Mouse (Mus musculus) T-helper 17 cell (primary cell): ENCODE data around the gene Adm2.

Source experiments
- in situ Hi-C, 2 experiments: fragments of 300-600 bp; cut with MboI, MseI; formaldehyde crosslinking; loops; 1 replicate in 1 of 2; 2 replicates in 1 of 2; pipeline ENCODE4 v1.15.1; 2025; ENCODE audit warnings: high pct_unique_total_duplicates in 2 of 2

Gene Adm2

DNA sequence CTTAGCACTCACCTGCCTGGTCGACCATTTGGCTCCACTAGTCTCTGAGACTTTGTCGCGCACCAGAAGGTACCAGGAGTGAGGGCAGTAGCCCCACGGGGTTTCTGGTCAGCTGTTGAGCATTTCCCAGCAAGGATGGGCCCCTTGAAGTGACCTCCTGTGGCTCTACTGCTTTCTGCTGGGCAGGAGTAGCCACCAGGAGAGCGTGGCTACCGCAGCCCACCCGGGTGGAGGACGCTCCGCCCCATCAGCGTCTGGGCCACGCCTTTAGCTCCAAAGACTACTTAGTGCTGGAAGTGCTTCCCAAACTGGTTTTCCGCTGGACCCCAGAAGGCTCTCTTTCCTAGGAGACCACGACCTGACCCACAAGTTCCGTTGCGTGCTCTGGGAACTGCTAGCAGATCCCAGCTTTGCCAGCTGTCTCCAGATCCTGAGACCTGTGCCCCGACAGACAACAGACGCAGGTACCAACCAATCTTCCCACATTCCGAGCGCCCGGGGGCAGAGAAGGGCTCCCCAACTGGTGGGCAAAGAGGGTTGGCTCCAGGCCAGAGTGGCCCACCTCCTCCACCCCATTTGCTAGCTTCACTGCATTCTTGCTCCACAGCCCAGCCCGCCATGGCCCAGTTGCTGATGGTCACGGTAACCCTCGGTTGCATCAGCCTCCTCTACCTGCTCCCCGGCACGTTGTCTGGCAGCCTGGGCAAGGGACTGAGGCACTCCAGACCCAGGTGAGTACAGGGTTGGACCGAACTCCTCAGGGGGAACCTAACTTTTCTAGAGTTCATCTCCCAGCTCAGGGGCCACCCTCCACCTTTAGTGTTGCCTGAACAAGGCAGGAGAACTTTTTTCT is at the start of gene Adm2:
Adm2 (plus strand) TSS at position 51 of the 853 bp plus-strand sequence.
- in situ Hi-C loops, result loop anchor here in 1 of 2 experiments (10.0 kb wide), 1 partner anchor 888 kb away; no protein-coding TSS in a partner anchor

DNA sequence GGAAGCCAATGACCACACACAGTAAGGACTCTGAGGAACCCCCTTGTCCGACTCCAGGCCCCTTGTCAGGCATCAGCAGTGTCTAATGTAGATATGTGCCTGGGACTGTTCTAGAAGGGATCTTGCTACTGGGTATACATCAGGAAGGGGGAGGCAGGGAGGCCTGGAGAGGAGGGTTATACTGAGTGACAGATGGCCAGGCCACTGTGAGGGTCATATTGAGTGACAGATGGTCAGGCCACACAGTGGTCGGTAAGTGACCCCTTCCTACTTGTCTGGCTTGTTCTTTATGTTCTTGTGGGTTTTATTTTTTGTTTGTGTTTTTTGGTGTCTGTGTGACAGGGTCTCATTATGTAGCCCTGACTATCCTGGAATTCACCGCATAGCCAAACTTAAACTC is 47.0 kb upstream of the Adm2 start:
- in situ Hi-C loops, result no loop called here

DNA sequence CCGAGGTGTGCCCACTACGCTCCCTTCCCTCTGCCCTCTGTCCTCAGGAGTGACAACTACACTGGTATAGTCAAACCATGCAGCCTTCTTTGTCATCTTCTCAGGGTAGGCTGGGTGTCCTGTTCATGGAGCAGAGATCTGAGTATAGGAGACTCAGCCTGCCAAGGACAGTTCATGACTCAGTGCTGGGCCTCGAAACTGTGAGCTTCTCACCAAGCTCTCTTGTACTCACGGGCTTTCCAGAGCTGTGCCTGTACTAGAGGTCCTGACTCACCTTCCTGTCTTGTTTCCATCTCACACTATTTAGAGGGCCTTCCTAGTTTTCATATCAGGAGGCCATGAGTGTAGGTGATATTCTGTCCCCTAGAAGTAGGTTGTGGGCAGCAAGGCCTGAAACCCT is 45.2 kb upstream of the Adm2 start:
- in situ Hi-C loops, result no loop called here

DNA sequence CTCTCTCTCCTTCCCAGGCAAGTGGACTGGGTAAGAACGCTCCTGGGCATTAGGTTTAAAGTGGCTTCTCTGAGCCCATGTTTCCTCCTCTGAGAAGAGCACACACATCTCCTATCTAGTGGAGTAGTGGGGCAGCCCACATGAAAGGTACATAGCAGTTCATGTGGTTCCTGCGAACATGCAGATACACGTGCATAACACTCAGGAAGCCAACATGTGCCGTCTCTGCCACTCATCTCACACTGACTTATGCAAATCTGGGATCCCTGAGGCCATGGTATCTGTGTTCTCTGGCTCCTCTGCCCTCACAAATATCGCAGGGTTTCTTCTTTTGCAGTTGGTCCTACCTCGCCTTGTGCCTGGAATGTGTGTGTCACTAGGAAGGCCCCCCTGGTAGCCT is 40.0 kb upstream of the Adm2 start:
- in situ Hi-C loops, result no loop called here

DNA sequence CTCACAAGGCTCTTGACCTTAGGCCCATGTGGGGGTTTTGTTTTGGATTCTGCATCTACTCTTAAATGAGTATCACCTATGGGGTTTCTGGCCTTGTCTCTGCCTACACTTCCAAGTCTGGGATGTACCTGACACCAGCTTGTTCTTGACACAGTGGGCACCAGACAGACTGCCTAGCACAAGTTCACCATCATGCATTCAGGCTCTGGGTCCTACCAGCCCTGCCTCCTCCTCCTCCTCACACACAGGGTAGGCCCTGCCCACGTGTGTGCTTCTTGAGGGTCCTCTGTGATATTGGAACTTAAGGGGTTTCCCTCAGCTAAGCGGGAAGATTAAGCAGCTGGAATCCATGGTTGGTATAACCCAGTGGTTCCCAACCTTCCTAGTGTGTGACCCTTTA is 38.4 kb upstream of the Adm2 start:
- in situ Hi-C loops, result no loop called here

DNA sequence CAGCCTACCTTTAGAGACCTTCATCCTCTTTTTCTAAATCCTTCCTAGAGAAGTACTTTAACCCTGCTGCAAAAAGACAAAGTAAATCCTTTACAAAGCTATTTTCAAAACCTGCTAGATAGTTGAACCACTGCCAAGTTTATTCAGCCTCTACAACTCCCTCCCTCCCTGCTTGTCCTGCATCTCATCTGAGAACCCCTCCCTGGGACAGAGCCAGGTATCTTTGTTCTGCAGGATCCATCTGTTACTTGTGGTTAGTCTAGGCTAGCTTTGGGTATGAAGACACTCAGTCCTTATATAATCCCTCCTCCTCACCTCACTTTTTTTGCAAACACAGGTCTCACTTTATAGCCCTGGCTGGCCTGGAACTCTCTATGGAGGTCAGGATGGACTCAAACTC is 37.5 kb upstream of the Adm2 start:
- in situ Hi-C loops, result no loop called here

DNA sequence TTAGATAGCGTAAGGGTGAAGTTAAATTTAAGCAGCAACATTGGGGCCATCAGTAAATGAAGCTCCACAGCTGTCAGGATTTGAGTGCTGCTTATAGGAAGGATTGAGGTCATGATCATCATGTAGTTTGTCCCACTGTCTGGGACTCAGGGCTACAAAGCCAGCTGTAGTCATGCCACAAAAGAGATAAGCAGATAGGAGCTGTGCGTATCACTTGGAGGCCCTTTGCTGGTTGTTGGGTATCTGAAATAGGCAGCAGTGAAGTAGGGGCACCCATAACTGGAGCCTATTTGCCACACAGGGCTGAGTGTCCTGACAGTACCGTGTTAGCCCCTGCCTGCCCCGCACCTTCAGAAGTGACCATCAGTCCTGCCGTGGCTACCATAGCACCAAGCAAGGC is 37.0 kb upstream of the Adm2 start:
- in situ Hi-C loops, result no loop called here

DNA sequence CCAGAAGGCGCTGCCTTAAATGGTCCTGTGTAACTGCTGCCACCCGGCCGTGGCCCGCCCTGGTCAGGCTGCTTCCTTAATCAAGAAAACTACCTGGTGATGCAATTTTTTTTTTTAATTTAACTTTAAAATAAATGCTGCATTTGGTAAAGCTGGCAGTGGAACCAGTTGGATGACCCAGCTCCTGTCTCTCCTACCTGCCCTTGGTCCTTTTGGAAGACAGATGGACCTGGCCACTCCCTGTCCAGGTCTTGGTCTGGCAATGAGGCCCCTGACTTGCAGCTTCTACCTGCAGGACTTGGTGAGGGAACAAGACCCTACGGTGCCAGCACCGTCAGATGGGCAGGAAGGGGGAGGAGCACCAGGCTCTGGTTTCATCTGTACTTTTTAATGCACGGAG is 36.4 kb upstream of the Adm2 start:
- in situ Hi-C loops, result no loop called here

DNA sequence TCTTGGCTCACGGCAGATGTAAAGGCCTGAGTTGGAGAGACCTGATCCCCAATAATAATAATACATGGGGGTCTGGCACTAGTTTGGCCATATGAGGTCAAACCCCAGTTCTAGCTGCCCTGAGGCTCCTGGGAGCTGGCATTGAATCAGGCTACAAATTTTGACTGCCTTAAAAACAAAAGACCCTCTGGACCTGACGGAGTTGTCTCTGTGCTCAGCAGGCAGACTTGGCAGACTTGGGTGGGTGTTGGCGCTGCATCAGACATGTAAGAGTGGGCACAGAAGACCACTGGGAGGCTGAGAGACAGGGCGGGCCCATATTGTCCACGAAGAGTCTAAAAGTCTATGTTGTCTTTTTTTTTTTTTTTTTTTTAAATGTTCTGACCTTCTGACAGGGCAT is 35.9 kb upstream of the Adm2 start:
- in situ Hi-C loops, result no loop called here

DNA sequence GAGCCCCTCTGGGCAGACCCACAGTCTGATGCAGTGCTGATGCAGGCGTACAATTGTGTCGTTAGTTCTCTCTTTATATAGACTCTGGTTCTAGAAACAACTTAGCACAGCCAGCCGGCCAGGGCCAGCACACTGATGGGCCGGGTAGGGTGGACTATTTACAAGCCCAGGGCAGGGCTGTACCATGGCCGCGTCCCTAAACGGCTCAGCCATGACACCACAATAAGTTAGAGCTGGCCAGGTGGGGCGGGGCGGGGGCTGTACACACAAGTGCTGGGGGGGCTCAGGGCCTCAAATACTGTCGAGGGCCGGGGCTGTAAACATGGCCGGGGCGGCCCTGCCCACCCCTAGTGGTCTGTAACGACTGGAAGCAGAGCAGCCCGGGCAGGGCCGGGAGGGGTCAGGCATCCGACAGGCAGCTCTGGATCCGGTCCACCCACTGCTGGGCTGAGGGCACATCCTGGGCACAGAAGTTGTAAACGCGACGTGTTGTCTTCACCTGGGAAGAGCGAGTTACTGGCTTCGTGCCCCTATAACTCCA is 34.2 kb upstream of the Adm2 start:
- in situ Hi-C loops, result no loop called here

DNA sequence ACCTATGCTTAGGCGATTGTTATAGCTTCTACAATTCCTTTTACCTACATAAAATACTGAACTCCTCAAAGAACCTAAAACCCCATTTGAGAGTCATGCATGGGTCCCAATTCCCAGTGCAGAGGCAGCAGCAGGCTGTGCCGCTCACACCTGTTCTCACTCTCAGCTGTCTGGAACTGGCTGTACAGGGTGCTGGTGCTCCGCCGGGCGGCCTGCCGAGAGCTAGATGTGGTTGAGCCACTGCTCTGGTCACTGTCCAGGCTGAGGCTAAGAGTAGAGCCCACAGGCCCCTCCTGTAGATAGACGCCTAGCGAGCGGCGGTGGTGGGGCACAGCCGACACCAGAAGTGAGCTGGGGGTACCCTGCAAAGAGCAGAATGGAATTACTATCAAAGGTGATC is 33.1 kb upstream of the Adm2 start:
- in situ Hi-C loops, result no loop called here

DNA sequence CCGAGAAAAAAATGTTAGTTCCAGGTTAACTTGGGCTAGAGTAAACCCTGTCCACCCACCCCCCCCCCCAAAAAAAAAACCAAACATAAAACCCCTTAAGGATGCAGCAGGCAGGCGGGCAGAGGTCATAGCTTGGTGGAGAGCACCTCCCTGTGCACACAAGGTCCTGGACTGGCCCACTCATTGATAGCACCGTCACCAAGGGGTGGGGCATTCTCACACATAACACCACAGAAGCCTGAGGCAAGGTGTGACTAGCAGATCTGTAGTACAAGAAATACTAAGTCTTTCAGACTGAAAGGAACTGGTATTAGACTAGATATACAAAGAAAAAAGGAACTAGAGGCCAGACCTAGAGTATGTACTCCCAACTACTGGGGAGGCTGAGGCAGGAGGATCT is 31.0 kb upstream of the Adm2 start:
- in situ Hi-C loops, result no loop called here

DNA sequence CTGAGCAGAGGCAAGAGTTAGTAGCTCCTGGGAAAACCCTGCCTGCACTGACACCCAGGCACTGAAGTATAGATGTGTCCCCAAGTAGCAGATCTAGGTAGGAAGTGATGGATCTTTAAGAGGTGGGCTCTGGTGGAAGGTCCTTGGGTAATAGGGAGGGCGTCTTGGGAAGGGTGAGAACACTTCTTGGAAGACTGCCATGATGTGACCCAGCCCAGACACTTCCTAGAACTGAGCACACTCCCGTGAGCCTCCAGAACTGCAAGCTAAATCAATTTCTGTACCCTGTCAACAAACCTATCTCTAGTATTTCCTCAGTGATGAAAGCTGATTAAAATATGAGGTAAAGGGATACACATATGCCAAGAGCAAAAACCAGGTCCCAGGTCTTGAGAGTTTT is 29.7 kb upstream of the Adm2 start:
- in situ Hi-C loops, result no loop called here

DNA sequence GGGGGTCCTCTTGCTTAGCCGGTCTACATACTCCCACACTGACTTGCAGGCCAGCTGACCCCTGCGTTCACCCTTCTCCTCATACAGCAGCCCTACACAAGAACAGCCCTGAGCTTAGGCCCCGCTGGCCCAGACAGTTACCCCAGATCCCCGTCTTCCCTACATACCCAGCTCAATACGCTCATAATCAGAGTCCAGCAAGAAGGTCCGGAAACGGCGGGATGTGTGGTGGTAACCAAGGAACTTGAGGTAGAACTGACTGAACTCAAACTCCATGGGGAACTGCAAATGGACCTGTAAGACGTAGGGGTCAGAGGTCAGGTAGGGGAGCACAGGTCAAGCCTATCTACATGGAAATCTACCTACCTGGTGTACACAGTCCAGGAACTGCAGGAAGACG is 28.7 kb upstream of the Adm2 start:
- in situ Hi-C loops, result no loop called here

DNA sequence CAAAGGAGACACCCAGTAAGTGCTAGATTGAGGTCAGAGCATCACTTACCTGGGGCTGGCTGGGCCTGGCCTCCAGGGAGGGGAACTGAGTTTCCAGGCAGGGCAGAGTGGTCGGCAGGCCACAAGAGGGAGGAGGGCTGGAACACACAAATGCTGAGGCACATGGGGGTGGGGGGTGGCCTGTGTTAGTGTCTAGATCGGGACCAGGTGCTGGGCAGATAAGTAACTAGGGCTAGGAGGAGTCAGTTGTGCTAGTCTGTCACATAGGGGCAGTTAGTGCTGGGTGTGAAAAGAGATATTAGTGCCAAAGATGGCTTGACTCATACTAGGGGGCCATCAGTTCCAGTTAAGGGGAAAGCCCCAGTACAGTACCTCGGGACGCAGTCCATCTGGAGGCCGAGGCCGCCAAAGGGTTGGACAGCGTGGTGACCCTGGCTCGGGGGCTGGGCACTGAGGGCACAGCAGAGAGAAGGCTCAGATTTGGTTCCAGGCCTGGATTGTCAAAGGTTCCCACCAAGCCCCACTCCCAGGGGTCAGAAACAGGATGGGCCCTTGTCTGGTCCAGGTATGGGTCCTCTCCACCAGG is 26.8 kb upstream of the Adm2 start:
- in situ Hi-C loops, result no loop called here

DNA sequence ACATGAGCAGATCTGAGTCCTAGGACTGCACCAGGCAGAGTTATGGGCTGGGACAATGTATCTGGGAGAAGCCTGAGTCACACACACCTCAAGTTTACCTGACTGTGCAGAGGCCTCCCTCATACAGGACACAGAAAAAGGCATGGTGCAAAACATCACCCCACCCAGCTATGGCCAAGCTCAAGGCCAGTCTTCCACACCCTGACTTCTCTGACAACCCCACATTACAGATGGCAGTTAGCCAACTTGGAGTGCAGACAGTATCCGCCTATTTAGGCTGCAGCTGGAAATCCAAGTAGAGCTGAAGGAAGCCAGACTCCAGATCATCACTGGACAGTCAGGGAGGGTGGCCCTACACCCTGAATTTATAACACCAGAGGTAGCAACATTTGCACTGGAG is 26.1 kb upstream of the Adm2 start:
- in situ Hi-C loops, result no loop called here

DNA sequence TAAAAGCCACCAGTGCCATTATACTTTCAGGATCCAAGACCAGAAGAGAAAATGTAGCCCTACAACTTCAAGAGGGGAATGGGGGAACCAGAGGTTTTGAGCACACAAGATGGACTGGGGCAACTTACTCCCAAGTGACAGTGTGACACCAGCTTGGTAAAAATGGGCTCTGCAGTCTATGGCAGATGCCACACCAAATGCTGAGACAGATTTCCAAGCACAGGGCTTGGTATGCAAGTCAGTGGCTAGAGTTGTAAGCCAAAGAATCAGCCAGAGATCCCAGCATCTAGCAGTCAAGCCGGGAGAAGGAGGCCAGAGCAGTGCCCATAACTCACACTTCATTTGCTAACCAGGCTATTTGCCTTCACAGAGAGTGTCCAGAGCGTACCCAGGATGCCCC is 24.8 kb upstream of the Adm2 start:
- in situ Hi-C loops, result no loop called here

DNA sequence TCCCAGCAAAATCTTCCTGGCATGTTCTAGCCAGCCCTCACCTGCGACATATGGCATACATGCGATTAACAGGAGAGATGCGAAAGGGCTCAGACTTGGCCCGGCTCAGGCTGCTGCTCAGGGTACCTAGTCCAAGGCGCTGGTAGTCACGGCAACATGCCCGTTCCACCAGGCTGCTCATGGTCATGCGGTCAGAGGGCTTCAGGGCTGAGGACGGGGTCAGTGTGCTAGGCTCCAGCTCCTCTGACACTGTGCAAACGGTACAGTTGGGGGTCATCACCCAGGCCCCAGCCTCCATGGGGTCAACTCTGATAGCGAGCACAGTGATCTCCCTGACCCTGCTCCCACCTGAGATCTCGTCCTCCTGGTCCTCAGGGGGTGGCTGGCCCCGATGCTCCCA is 22.3 kb upstream of the Adm2 start:
- in situ Hi-C loops, result no loop called here

DNA sequence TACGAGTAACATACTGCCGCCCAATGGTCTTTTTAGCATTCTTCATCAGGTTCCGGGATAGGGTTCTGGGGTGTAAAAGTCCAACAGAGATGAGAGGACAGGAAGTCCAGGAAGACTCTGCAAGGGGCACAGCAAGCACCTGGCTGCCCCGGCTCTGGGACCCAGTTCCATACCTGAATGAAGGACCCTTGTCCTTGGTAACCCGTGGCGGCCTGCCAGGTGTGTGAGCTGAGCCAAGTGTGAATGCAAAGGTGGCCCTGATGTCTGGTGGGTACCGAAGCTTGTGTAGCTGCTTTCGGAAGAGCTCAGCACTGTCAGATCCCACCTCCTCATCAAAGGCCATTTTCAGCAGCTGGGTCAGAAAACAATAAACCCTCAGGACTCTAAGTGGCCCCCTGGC is 21.9 kb upstream of the Adm2 start:
- in situ Hi-C loops, result no loop called here

DNA sequence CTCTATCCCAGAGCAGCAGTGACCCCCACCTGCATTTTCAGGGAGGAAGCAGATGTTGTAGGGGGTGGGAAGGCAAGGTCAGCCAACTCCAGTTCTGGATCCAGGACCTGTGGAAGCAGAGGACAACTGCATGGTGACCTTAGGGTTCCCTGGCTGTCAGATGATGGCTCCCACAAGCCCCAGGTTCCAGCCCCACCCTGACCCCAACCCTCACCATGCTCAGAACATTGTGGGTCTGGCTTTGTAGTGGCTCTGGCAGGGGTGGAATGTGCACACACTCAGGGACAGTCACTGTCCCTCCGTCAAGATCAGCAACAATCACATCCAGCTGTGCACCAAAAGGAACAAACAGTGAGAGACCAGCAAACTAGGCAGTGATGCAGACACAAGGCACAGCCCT is 16.6 kb upstream of the Adm2 start:
- in situ Hi-C loops, result no loop called here

DNA sequence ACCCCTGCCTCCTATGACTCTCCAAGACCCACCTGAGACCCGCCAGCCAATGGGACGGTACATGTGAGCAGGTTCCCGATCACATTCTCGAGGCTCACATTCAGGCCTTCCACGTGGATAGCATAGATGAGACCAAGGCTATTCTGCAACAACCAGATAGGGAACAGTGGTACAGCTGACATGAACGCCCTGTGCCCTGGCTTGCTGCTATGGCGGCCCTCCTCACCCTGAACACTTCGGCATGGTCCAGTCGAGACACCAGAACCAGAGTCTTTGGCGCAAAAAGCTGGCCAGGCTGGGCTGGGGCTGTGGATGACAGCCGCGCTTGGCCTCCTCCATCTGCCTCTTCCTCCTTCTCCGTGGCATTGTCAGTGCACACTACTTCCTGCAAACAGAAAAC is 15.1 kb upstream of the Adm2 start:
- in situ Hi-C loops, result no loop called here

DNA sequence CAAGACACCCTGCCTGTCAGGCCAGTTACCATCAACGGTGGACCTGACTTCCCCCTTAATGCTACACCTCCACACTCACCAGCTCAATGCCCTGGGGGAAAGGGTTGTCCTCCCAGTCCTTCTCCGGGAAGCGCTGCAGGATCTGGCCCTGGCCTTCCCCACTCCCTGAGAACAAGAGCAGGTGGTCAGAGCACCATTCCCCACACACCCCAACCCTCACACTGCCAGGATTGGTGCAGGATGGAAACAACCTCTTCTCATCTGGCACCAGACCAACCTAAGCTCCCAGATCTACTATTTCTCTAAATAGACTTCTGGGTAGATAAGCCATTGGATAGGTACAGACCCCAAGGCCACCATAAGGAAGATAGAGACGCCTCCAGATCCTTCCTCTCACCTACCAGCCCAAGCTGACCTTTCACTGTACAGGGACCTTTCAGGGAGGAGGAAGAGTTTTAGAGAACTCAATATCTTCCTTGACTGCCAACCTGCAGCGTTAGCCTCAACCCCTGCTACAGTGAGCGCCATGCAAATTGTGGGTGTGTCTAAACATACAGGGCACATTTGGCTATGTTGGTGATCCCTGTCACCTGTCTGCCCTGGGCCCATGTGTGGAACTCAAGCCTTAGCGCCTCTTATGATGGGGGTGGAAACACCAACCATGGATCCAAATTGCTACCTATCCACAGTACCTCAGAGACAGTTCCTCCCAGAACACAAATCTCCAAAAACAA is 13.9 kb upstream of the Adm2 start:
- in situ Hi-C loops, result no loop called here
